Mouse (Mus musculus) erythroblast, embryonic 14.5 days (primary cell): ENCODE results near the gene Tmem82. TPM values are rescaled to one million over a fixed set of nuclear protein-coding genes. Genes with fewer than 3 reads are reported as not detected.

Experiments
- H3K27me3 ChIP-seq: 2 replicates; pipeline ENCODE4 v1.6.1; 2012; ENCODE audit warnings: inconsistent platforms; ENCODE audit not compliant: control insufficient read depth
- H3K36me3 ChIP-seq: 2 replicates; pipeline ENCODE4 v1.6.1; 2012; ENCODE audit warnings: mild to moderate bottlenecking, inconsistent platforms; ENCODE audit not compliant: control insufficient read depth
- H3K4me1 ChIP-seq: 2 replicates; pipeline ENCODE4 v1.6.1; 2012; ENCODE audit warnings: inconsistent platforms; ENCODE audit not compliant: control insufficient read depth
- H3K4me3 ChIP-seq: replicated peaks from 2 replicates; pipeline ENCODE3; 2012; ENCODE audit warnings: moderate library complexity, mild to moderate bottlenecking, inconsistent platforms
- H3K9me3 ChIP-seq: 2 replicates; pipeline ENCODE4 v1.6.1; 2012; ENCODE audit warnings: low read length, inconsistent platforms, mixed read lengths; ENCODE audit not compliant: control insufficient read depth
- GATA1 ChIP-seq: IDR thresholded peaks from 2 replicates; pipeline ENCODE4 v1.6.1; 2012; ENCODE audit warnings: low read length, inconsistent platforms, mixed read lengths
- TAL1 ChIP-seq: IDR thresholded peaks from 3 replicates; pipeline ENCODE4 v1.6.1; 2012; ENCODE audit warnings: low read length, inconsistent platforms, mixed read lengths
- polyA plus RNA-seq: library from polyadenylated mRNA; stranded (reverse); fragments of >175 nt; gene quantifications from 2 replicates; pipeline ENCODE4 v1.2.3, GENCODE M21; 2012

The Tmem82 gene
- polyA plus RNA-seq, 1 experiment = 0.03 TPM

GRCm38 (mm10) chr4:141604493-141604892, 13.9 kb downstream of the Tmem82 start:
- H3K36me3 ChIP-seq = no peaks in the 10 kb centered on the region
- H3K4me3 ChIP-seq = no peak overlapping the region
- TF ChIP-seq GATA1 (no peak), TAL1 (no peak)
- peaks cover 22% of the 10 kb centered on the region for H3K27me3 ChIP-seq
- no peaks in the 10 kb centered on the region for H3K4me1 ChIP-seq
- peaks cover 2% of the 10 kb centered on the region; the same call in 1 of the 2 replicates for H3K9me3 ChIP-seq

GRCm38 (mm10) chr4:141603921-141604320, 14.5 kb downstream of the Tmem82 start:
- H3K4me3 ChIP-seq = no peak overlapping the region
- peaks cover 28% of the 10 kb centered on the region for H3K27me3 ChIP-seq
- TF ChIP-seq GATA1 (no peak), TAL1 (no peak)
- peaks cover 2% of the 10 kb centered on the region; the same call in 1 of the 2 replicates for H3K9me3 ChIP-seq
- H3K4me1 ChIP-seq = no peaks in the 10 kb centered on the region
- no peaks in the 10 kb centered on the region for H3K36me3 ChIP-seq

- Histone ChIP-seq H3K4me1 (no peaks in the 10 kb centered on the region), H3K27me3 (peaks cover 40% of the 10 kb centered on the region), H3K4me3 (no peak overlapping the region), H3K36me3 (no peaks in the 10 kb centered on the region), H3K9me3 (peaks cover 2% of the 10 kb centered on the region; the same call in 1 of the 2 replicates)
- TF ChIP-seq GATA1 (no peak), TAL1 (no peak)
Observed at GRCm38 (mm10) chr4:141602523-141603223, 15.8 kb downstream of the Tmem82 start.

GRCm38 (mm10) chr4:141601148-141601862, 17.1 kb downstream of the Tmem82 start:
- H3K4me1 ChIP-seq = no peaks in the 10 kb centered on the region
- TF ChIP-seq TAL1 (no peak), GATA1 (no peak)
- no peaks in the 10 kb centered on the region for H3K36me3 ChIP-seq
- no peak overlapping the region for H3K4me3 ChIP-seq
- peaks cover 52% of the 10 kb centered on the region for H3K27me3 ChIP-seq
- no peaks in the 10 kb centered on the region for H3K9me3 ChIP-seq

GRCm38 (mm10) chr4:141600364-141600763, 18.1 kb downstream of the Tmem82 start:
- peaks cover 54% of the 10 kb centered on the region for H3K27me3 ChIP-seq
- H3K9me3 ChIP-seq = no peaks in the 10 kb centered on the region
- no peaks in the 10 kb centered on the region for H3K4me1 ChIP-seq
- no peak for TF ChIP-seq GATA1
- no peak for TF ChIP-seq TAL1
- H3K36me3 ChIP-seq = no peaks in the 10 kb centered on the region
- H3K4me3 ChIP-seq = no peak overlapping the region

GRCm38 (mm10) chr4:141599251-141600141, 18.9 kb downstream of the Tmem82 start:
- Histone ChIP-seq H3K4me1 (no peaks in the 10 kb centered on the region), H3K36me3 (no peaks in the 10 kb centered on the region), H3K9me3 (no peaks in the 10 kb centered on the region), H3K4me3 (peak overlapping the region; percentile 12), H3K27me3 (peaks cover 54% of the 10 kb centered on the region)
- TF ChIP-seq GATA1 = no peak
- no peak for TF ChIP-seq TAL1

GRCm38 (mm10) chr4:141598894-141599250, 19.6 kb downstream of the Tmem82 start:
- peaks cover 54% of the 10 kb centered on the region for H3K27me3 ChIP-seq
- H3K4me3 ChIP-seq = no peak overlapping the region

GRCm38 (mm10) chr4:141598199-141598893, 20.1 kb downstream of the Tmem82 start:
- peaks cover 54% of the 10 kb centered on the region for H3K27me3 ChIP-seq
- H3K9me3 ChIP-seq = no peaks in the 10 kb centered on the region
- H3K4me3 ChIP-seq = no peak overlapping the region
- TF ChIP-seq GATA1 = no peak
- TF ChIP-seq TAL1 = no peak
- no peaks in the 10 kb centered on the region for H3K36me3 ChIP-seq
- H3K4me1 ChIP-seq = no peaks in the 10 kb centered on the region

More at GRCm38 (mm10) chr4:141598894-141599250, 19.6 kb downstream of the Tmem82 start:
- TF ChIP-seq GATA1 (no peak), TAL1 (no peak)
- Histone ChIP-seq H3K4me1 (no peaks in the 10 kb centered on the region), H3K9me3 (no peaks in the 10 kb centered on the region), H3K36me3 (no peaks in the 10 kb centered on the region)
